8 mouse cellular contexts compared by ENCODE assay signal in the genomic region with DNA sequence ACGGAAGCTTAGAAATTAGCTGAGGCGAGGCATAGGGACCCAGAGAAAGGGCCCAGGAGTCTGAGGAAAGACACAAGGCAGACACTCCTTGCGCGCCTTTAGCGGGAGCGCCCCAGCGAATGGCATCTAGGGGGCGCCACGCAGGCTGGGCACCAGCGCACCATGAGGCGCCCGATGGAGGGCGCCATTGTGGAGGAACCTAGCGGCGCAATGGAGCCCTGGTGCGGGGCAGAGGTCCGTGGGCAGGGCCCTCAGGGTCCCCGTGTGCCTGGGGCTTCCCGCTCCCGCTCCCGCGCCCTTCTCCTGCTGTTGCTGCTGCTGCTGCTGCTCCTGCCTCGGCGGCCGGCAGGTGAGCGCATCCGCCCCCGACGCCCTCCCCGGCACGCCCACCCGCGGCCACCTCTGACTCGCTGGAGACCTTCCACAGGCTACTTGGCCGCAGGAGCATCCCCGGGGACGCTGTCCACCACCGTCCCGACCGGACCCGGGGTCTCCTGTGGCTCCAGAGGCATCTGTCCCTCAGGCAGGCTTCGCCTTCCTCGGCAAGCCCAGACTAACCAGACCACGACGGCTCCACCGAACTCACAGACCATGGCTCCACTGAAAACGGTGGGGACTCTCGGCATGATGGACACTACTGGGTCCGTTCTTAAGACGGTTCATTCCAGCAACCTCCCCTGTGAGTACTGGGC. TPM values are rescaled to one million over a fixed set of nuclear protein-coding genes. Genes with fewer than 3 reads are reported as not detected.
DNase-seq lines count a peak whose midpoint lies in the region; ATAC-seq and TF ChIP-seq lines count a peak whose summit lies in the region.

Gene Prss50, plus strand, starts transcription at position 187 of the 692 bp plus-strand sequence.

- WGBS in heart, embryonic 14.5 days: 11% methylated on average over 34 of the region's 50 CpGs
- WGBS in hindbrain, embryonic 14.5 days: 9% methylated on average over 43 of the region's 50 CpGs
- 9% methylated on average over 35 of the region's 50 CpGs for WGBS in midbrain, embryonic 11.5 days

- H3K4me2 ChIP-seq in heart, embryonic 14.5 days (ENCODE audit: low read length): peak within 1 kb of the TSS; percentile 64
- peak within 1 kb of the TSS; percentile 47 for H3K4me2 ChIP-seq in hindbrain, embryonic 14.5 days (replicated peaks)
- H3K4me2 ChIP-seq in midbrain, embryonic 11.5 days: peak within 1 kb of the TSS; percentile 48

- H3K27ac ChIP-seq in heart, embryonic 14.5 days (replicated peaks in 1 of 2; ENCODE audit: control insufficient read depth in 1 of 2, insufficient read depth in 1 of 2, low read depth in 2 of 2, low read length in 2 of 2): no peak within 1 kb of the TSS
- no peak within 1 kb of the TSS for H3K27ac ChIP-seq in cortical plate, adult 2 months (ENCODE audit: insufficient read depth, low read length)
- H3K27ac ChIP-seq in hindbrain, embryonic 14.5 days: no peak within 1 kb of the TSS
- no peak within 1 kb of the TSS for H3K27ac ChIP-seq in midbrain, embryonic 11.5 days (ENCODE audit: low read depth, low read length)

- H3K9ac ChIP-seq in heart, embryonic 14.5 days (ENCODE audit: low read length): peak within 1 kb of the TSS; percentile 38; the same call in 1 of the 2 replicates
- H3K9ac ChIP-seq in hindbrain, embryonic 14.5 days: peak within 1 kb of the TSS; percentile 42; the same call in 1 of the 2 replicates
- 0 out of 2 replicates have a peak within 1 kb of the TSS, but pooled peaks have one; percentile 14 for H3K9ac ChIP-seq in midbrain, embryonic 11.5 days (ENCODE audit: low read length)

- DNase-seq in heart, postnatal 36 days: no peak
- DNase-seq in hindbrain, embryonic 14.5 days (ENCODE audit: low spot score): no peak
- peak; percentile 95 for DNase-seq in midbrain, embryonic 11.5 days (ENCODE audit: low spot score, missing footprints)
- no peak for DNase-seq in frontal cortex, postnatal 10 days (ENCODE audit: low spot score in 2 of 2)
- no peak for DNase-seq in gastrocnemius, postnatal 10 days
- no peak for DNase-seq in right cerebral cortex, postnatal 36 days (ENCODE audit: low spot score in 2 of 2)

- intact Hi-C loops in heart, postnatal 36 days (cut with DNase I): no loop called here

- H3K4me3 ChIP-seq in heart, embryonic 14.5 days (ENCODE audit: control insufficient read depth in 1 of 2, insufficient read depth in 1 of 2, low read depth in 1 of 2, low read length in 2 of 2): peak within 1 kb of the TSS in 1 of 2 experiments; percentile 26; a peak in 3 of 4 replicates
- H3K4me3 ChIP-seq in cortical plate, adult 2 months (ENCODE audit: insufficient read depth, low read length): no peak within 1 kb of the TSS
- peak within 1 kb of the TSS; percentile 18 for H3K4me3 ChIP-seq in hindbrain, embryonic 14.5 days (replicated peaks; ENCODE audit: low read length)
- peak within 1 kb of the TSS; percentile 26 for H3K4me3 ChIP-seq in midbrain, embryonic 11.5 days (ENCODE audit: low read depth, low read length)

- no peak for TF ChIP-seq POLR2A in cortical plate, adult 2 months (IDR thresholded peaks at IDR 0.05; ENCODE audit: extremely low read depth, insufficient read depth, low read length)

- peaks cover 3 to 5% of the 10 kb centered on the region in 2 experiments; a peak in 2 of 4 replicates for H3K4me1 ChIP-seq in heart, embryonic 14.5 days (ENCODE audit: control insufficient read depth in 2 of 2, insufficient read depth in 2 of 2, low read length in 2 of 2)
- H3K4me1 ChIP-seq in cortical plate, adult 2 months (ENCODE audit: control insufficient read depth, insufficient read depth, low read length): no peaks in the 10 kb centered on the region
- H3K4me1 ChIP-seq in hindbrain, embryonic 14.5 days (replicated peaks; ENCODE audit: control insufficient read depth, insufficient read depth, low read length): peaks cover 7% of the 10 kb centered on the region; the same call in 1 of the 2 replicates
- peaks cover 2% of the 10 kb centered on the region; the same call in 1 of the 2 replicates for H3K4me1 ChIP-seq in midbrain, embryonic 11.5 days (ENCODE audit: control insufficient read depth, insufficient read depth, low read length)

- peaks cover 18% of the 10 kb centered on the region for H3K27me3 ChIP-seq in heart, embryonic 14.5 days (ENCODE audit: control insufficient read depth, insufficient read depth, low read length)
- H3K27me3 ChIP-seq in hindbrain, embryonic 14.5 days (ENCODE audit: control insufficient read depth, insufficient read depth, low read length): peaks cover 11% of the 10 kb centered on the region; the same call in 1 of the 2 replicates
- H3K27me3 ChIP-seq in midbrain, embryonic 11.5 days (ENCODE audit: control insufficient read depth, insufficient read depth, low read length): peaks cover 13% of the 10 kb centered on the region; the same call in 1 of the 2 replicates

- peak; percentile 12; the same call in 1 of the 2 replicates for TF ChIP-seq CTCF in cortical plate, adult 2 months (IDR thresholded peaks at IDR 0.05; ENCODE audit: extremely low read depth, insufficient read depth, low read length)

- H3K36me3 ChIP-seq in heart, embryonic 14.5 days (ENCODE audit: control insufficient read depth, insufficient read depth, low read length): no peaks in the 10 kb centered on the region
- H3K36me3 ChIP-seq in hindbrain, embryonic 14.5 days (replicated peaks; ENCODE audit: control insufficient read depth, insufficient read depth): no peaks in the 10 kb centered on the region
- no peaks in the 10 kb centered on the region for H3K36me3 ChIP-seq in midbrain, embryonic 11.5 days (ENCODE audit: control insufficient read depth, insufficient read depth, low read length)

- no peaks in the 10 kb centered on the region for H3K9me3 ChIP-seq in heart, embryonic 14.5 days (ENCODE audit: control insufficient read depth, low read length)
- H3K9me3 ChIP-seq in hindbrain, embryonic 14.5 days (ENCODE audit: control insufficient read depth, low read length): no peaks in the 10 kb centered on the region
- no peaks in the 10 kb centered on the region for H3K9me3 ChIP-seq in midbrain, embryonic 11.5 days (ENCODE audit: control insufficient read depth, low read length)

- no peak for ATAC-seq in heart, embryonic 14.5 days (ENCODE audit: insufficient number of reproducible peaks, insufficient read depth, low FRiP score, low read depth)
- no peak for ATAC-seq in hindbrain, embryonic 14.5 days (ENCODE audit: low FRiP score)
- ATAC-seq in midbrain, embryonic 11.5 days (ENCODE audit: low FRiP score): no peak

RNA-seq across cellular contexts. Expression of gene Prss50, which starts in this region (rescaled TPM):
- not detected in 2 replicates for polyA plus RNA-seq in heart, embryonic 14.5 days (2014; fragmentation: Nextera tagmentation; extraction: Ambion mirVana)
- total RNA-seq in heart, postnatal 36 days (2021): not detected
- 0.95 and 1.1 TPM in 2 replicates for polyA plus RNA-seq in cortical plate, adult 2 months (2012; rRNA removed)
- 0.31 TPM in 1 of 2 replicates, not detected in the other for polyA plus RNA-seq in hindbrain, embryonic 14.5 days (2014; fragmentation: Nextera tagmentation; extraction: Ambion mirVana)
- polyA plus RNA-seq in midbrain, embryonic 11.5 days (2014; fragmentation: Nextera tagmentation; extraction: Ambion mirVana): 0.37 TPM in 1 of 2 replicates, not detected in the other
- total RNA-seq in gastrocnemius, postnatal 10 days (2021): under 1 TPM in 1 of 2 experiments, not detected in 1; 0.41 TPM

Comparison
In these comparisons a context has a peak if more than half of its experiments do, and no peak if none do; other contexts are left out.
1. Peak in DNase-seq, H3K4me3 ChIP-seq, H3K9ac ChIP-seq and H3K4me2 ChIP-seq in midbrain, embryonic 11.5 days; RNA of the gene not detected or under 1 TPM.